Mouse (Mus musculus): Measurements from ENCODE around the gene Rtl10. TPM values are rescaled to one million over a fixed set of nuclear protein-coding genes. Genes with fewer than 3 reads are reported as not detected.

The Rtl10 gene
- 2.9 and 3.4 TPM in 2 replicates for polyA plus RNA-seq (2015; fragmentation: Nextera tagmentation; extraction: Ambion mirVana)

- under 1% methylated on average over 50 of the region's 51 CpGs for WGBS
- peak; percentile 99 for ATAC-seq (ENCODE audit: low FRiP score, low read depth)
- H3K36me3 ChIP-seq = peaks cover 13% of the 10 kb centered on the region
- peak within 1 kb of the TSS; percentile 75 for H3K4me3 ChIP-seq
- H3K27ac ChIP-seq (replicated peaks) = peak within 1 kb of the TSS; percentile 88
- no peaks in the 10 kb centered on the region for H3K27me3 ChIP-seq
- H3K4me2 ChIP-seq = peak within 1 kb of the TSS; percentile 80
- peak within 1 kb of the TSS; percentile 81 for H3K9ac ChIP-seq
- H3K4me1 ChIP-seq (replicated peaks) = peaks cover 24% of the 10 kb centered on the region
- no peaks in the 10 kb centered on the region for H3K9me3 ChIP-seq
These were observed at the start of gene Rtl10, which contains the start of gene Gnb1l for GRCm38 (mm10) chr16:18498558-18498990. Gene Rtl10 (plus strand): TSS chr16:18498901. Gene Gnb1l (plus strand): TSS chr16:18498713.

GRCm38 (mm10) chr16:18449005-18449404 is 49.7 kb upstream of the Rtl10 start:
- H3K9me3 ChIP-seq = no peaks in the 10 kb centered on the region
- ATAC-seq (ENCODE audit: low FRiP score, low read depth) = no peak
- no peaks in the 10 kb centered on the region for H3K4me1 ChIP-seq (replicated peaks)
- H3K9ac ChIP-seq = no peak overlapping the region
- WGBS = 97% methylated on average over 4 of the region's 4 CpGs
- H3K4me3 ChIP-seq = no peak overlapping the region
- no peaks in the 10 kb centered on the region for H3K27me3 ChIP-seq
- H3K36me3 ChIP-seq = peaks cover 9% of the 10 kb centered on the region; the same call in 1 of the 2 replicates
- no peak overlapping the region for H3K27ac ChIP-seq (replicated peaks)
- H3K4me2 ChIP-seq = no peak overlapping the region

GRCm38 (mm10) chr16:18451486-18452181 is 47.1 kb upstream of the Rtl10 start:
- Histone ChIP-seq H3K27ac (replicated peaks) (no peak overlapping the region), H3K4me1 (replicated peaks) (no peaks in the 10 kb centered on the region), H3K4me3 (no peak overlapping the region), H3K36me3 (no peaks in the 10 kb centered on the region), H3K9ac (no peak overlapping the region), H3K4me2 (no peak overlapping the region), H3K27me3 (no peaks in the 10 kb centered on the region), H3K9me3 (no peaks in the 10 kb centered on the region)
- ATAC-seq (ENCODE audit: low FRiP score, low read depth) = no peak
- 59% methylated on average over 9 of the region's 9 CpGs for WGBS

GRCm38 (mm10) chr16:18452361-18452862 is 46.3 kb upstream of the Rtl10 start:
- WGBS = 78% methylated on average over 8 of the region's 8 CpGs
- no peak overlapping the region for H3K4me2 ChIP-seq
- H3K9me3 ChIP-seq = no peaks in the 10 kb centered on the region
- no peak overlapping the region for H3K27ac ChIP-seq (replicated peaks)
- no peak overlapping the region for H3K4me3 ChIP-seq
- no peaks in the 10 kb centered on the region for H3K4me1 ChIP-seq (replicated peaks)
- no peaks in the 10 kb centered on the region for H3K27me3 ChIP-seq
- no peak overlapping the region for H3K9ac ChIP-seq
- ATAC-seq (ENCODE audit: low FRiP score, low read depth) = no peak
- H3K36me3 ChIP-seq = no peaks in the 10 kb centered on the region

GRCm38 (mm10) chr16:18453846-18454245 is 44.9 kb upstream of the Rtl10 start:
- H3K9me3 ChIP-seq = no peaks in the 10 kb centered on the region
- H3K36me3 ChIP-seq = no peaks in the 10 kb centered on the region
- H3K9ac ChIP-seq = no peak overlapping the region
- peaks cover 1% of the 10 kb centered on the region; the same call in 1 of the 2 replicates for H3K4me1 ChIP-seq (replicated peaks)
- no peak overlapping the region for H3K4me3 ChIP-seq
- H3K27me3 ChIP-seq = peaks cover 7% of the 10 kb centered on the region
- no peak; the same call in 1 of the 2 replicates for ATAC-seq (ENCODE audit: low FRiP score, low read depth)
- no peak overlapping the region for H3K27ac ChIP-seq (replicated peaks)
- 52% methylated on average over 5 of the region's 5 CpGs for WGBS
- no peak overlapping the region for H3K4me2 ChIP-seq

- Histone ChIP-seq H3K27me3 (peaks cover 7% of the 10 kb centered on the region), H3K9ac (no peak overlapping the region), H3K4me1 (replicated peaks) (peaks cover 17% of the 10 kb centered on the region), H3K9me3 (no peaks in the 10 kb centered on the region), H3K36me3 (no peaks in the 10 kb centered on the region), H3K4me3 (no peak overlapping the region), H3K4me2 (no peak overlapping the region), H3K27ac (replicated peaks) (no peak overlapping the region)
- 87% methylated on average over 6 of the region's 6 CpGs for WGBS
- no peak for ATAC-seq (ENCODE audit: low FRiP score, low read depth)
These were observed 43.3 kb upstream of the Rtl10 start for GRCm38 (mm10) chr16:18455407-18455806.

GRCm38 (mm10) chr16:18458661-18459060 is 40.0 kb upstream of the Rtl10 start:
- no peak for ATAC-seq (ENCODE audit: low FRiP score, low read depth)
- H3K4me2 ChIP-seq = no peak overlapping the region
- H3K9me3 ChIP-seq = no peaks in the 10 kb centered on the region
- peaks cover 18% of the 10 kb centered on the region for H3K4me1 ChIP-seq (replicated peaks)
- peaks cover 7% of the 10 kb centered on the region for H3K27me3 ChIP-seq
- H3K9ac ChIP-seq = no peak overlapping the region
- no peak overlapping the region for H3K4me3 ChIP-seq
- no peaks in the 10 kb centered on the region for H3K36me3 ChIP-seq
- no peak overlapping the region for H3K27ac ChIP-seq (replicated peaks)

GRCm38 (mm10) chr16:18459335-18459954 is 39.3 kb upstream of the Rtl10 start:
- no peaks in the 10 kb centered on the region for H3K36me3 ChIP-seq
- peak; percentile 35; the same call in 1 of the 2 replicates for ATAC-seq (ENCODE audit: low FRiP score, low read depth)
- peak overlapping the region; percentile 46 for H3K4me2 ChIP-seq
- peaks cover 7% of the 10 kb centered on the region for H3K27me3 ChIP-seq
- H3K4me3 ChIP-seq = peak overlapping the region; percentile 6; the same call in 1 of the 2 replicates
- H3K9me3 ChIP-seq = no peaks in the 10 kb centered on the region
- H3K4me1 ChIP-seq (replicated peaks) = peaks cover 18% of the 10 kb centered on the region
- H3K9ac ChIP-seq = peak overlapping the region; percentile 30
- H3K27ac ChIP-seq (replicated peaks) = peak overlapping the region; percentile 63; the same call in 1 of the 2 replicates
- WGBS = 11% methylated on average over 12 of the region's 12 CpGs

- Histone ChIP-seq H3K27me3 (peaks cover 7% of the 10 kb centered on the region), H3K4me1 (replicated peaks) (peaks cover 18% of the 10 kb centered on the region), H3K27ac (replicated peaks) (peak overlapping the region; percentile 63; the same call in 1 of the 2 replicates), H3K4me2 (peak overlapping the region; percentile 46), H3K9ac (peak overlapping the region; percentile 30), H3K9me3 (no peaks in the 10 kb centered on the region), H3K4me3 (peak overlapping the region; percentile 6; the same call in 1 of the 2 replicates), H3K36me3 (no peaks in the 10 kb centered on the region)
- ATAC-seq (ENCODE audit: low FRiP score, low read depth) = peak; percentile 86
- WGBS = under 1% methylated on average over 11 of the region's 11 CpGs
These were observed 38.7 kb upstream of the Rtl10 start for GRCm38 (mm10) chr16:18459955-18460370.

- H3K27ac ChIP-seq (replicated peaks) = no peak overlapping the region
- 92% methylated on average over 3 of the region's 3 CpGs for WGBS
- H3K9me3 ChIP-seq = no peaks in the 10 kb centered on the region
- H3K36me3 ChIP-seq = no peaks in the 10 kb centered on the region
- no peak overlapping the region for H3K9ac ChIP-seq
- H3K4me2 ChIP-seq = no peak overlapping the region
- ATAC-seq (ENCODE audit: low FRiP score, low read depth) = no peak
- H3K27me3 ChIP-seq = peaks cover 7% of the 10 kb centered on the region
- no peak overlapping the region for H3K4me3 ChIP-seq
- H3K4me1 ChIP-seq (replicated peaks) = peaks cover 18% of the 10 kb centered on the region
These were observed 37.9 kb upstream of the Rtl10 start for GRCm38 (mm10) chr16:18460826-18461225.

- Histone ChIP-seq H3K27me3 (peaks cover 7% of the 10 kb centered on the region), H3K27ac (replicated peaks) (no peak overlapping the region), H3K4me1 (replicated peaks) (peaks cover 18% of the 10 kb centered on the region), H3K9ac (no peak overlapping the region), H3K4me2 (no peak overlapping the region), H3K36me3 (no peaks in the 10 kb centered on the region), H3K4me3 (no peak overlapping the region), H3K9me3 (no peaks in the 10 kb centered on the region)
- ATAC-seq (ENCODE audit: low FRiP score, low read depth) = no peak
- WGBS = 50% methylated on average over 9 of the region's 9 CpGs
These were observed 36.7 kb upstream of the Rtl10 start for GRCm38 (mm10) chr16:18462031-18462430.

- Histone ChIP-seq H3K27ac (replicated peaks) (no peak overlapping the region), H3K4me2 (no peak overlapping the region), H3K9me3 (no peaks in the 10 kb centered on the region), H3K36me3 (no peaks in the 10 kb centered on the region), H3K9ac (no peak overlapping the region), H3K27me3 (peaks cover 7% of the 10 kb centered on the region), H3K4me3 (no peak overlapping the region), H3K4me1 (replicated peaks) (peaks cover 18% of the 10 kb centered on the region)
- no peak for ATAC-seq (ENCODE audit: low FRiP score, low read depth)
- WGBS = 59% methylated on average over 8 of the region's 8 CpGs
These were observed 36.1 kb upstream of the Rtl10 start for GRCm38 (mm10) chr16:18462598-18462997.

Measured in hindbrain, embryonic 15.5 days (tissue).